Mouse (Mus musculus): ENCODE measurements at regions not wholly inside any gene's neighbourhood (a gene's known extent, or its start where the extent isn't known, plus 50 kb on each side); places are given as distances from the start of the nearest gene placed in this dataset.
"Not testable (repeated sequence)": the region's sequence is repeated elsewhere in the genome, so short reads cannot be mapped to it uniquely, and the experiment has no call there.

DNA sequence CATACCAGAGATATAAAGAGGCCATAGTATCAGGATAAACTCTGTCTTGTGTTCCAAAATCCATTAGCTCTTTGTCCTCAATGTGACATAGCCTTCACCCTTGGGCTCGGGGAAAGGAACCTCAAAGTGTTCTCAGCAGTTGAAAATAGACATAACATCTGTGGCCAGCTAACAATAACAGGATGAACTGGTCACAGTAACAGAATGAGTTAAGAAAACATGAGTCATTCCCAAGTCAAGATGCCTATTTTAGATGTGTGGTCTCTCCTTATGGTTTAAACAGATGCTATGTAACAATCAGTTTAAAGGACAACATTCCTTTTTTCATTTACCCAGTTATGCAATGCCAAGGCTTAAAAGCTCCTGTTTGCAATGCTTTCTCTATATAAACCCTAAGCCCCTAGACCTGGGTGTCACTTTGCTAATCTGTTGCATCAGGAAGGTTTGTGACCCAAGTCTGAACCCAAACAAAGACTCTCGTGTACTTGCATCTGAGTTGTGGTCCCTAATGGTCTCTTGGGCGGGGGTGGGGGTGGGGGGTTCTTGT, 920.5 kb upstream of the Dsel start:
- DNase-seq (ENCODE audit: low read depth, low spot score) = peak; percentile 28

DNA sequence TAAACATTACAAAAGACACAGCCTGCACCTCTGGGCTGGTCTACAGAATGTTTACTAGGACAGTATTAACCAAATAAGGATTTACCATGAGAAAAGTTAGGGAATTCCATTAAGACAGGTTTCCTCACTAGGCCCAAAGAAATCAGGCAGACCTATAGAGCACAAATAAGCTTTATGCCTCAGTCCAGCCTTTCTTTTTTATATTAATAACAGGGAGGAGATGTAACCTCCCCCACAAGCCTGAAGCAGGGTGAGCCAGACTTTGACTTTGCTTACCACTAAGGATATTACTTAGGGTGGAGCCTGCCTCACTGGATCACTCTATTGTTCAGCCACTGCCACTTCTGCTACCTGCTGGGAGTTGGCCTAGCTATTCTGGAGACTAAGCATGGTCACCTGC, 915.1 kb upstream of the Dsel start:
- no peak for DNase-seq (ENCODE audit: low read depth, low spot score)

DNA sequence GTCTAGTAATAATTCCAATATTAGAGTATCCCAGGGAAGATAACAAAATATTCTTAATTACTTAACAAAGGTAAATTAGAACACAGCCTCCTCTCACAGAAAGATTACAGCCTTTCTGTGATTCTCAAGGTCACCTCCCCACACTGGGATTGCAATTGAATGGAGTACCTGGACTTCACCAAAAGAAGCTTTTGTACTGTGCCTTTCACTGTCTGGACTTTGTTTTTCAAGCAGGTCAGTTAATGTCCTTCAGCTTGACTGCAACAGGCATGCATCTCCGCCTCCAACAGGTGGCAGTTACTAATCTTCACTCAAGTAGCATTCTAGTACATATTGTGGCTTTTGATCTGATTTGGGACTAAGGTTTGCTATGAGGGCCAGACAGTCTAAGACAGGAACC, 913.8 kb upstream of the Dsel start:
- DNase-seq (ENCODE audit: low read depth, low spot score) = no peak

DNA sequence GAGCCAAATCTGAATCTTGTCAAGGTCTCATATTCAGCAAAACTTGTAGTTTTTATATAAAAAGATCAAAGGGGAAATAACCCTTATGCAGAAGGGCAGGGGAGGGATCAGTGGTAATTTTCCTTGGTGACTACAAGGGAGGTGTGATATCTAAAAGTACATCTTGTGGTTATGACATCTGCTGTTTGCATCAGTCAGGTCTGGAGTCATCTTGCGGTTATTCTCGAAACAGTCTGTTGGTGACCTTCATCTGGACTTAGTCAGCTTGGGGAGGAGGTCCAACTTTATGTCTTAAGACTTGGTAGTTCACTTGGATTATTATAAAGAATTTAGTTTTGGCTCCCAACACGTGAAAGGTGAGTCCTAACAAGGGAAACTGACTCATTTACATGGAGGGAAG, 885.9 kb upstream of the Dsel start:
- not testable (repeated sequence) for DNase-seq (ENCODE audit: low read depth, low spot score)

DNA sequence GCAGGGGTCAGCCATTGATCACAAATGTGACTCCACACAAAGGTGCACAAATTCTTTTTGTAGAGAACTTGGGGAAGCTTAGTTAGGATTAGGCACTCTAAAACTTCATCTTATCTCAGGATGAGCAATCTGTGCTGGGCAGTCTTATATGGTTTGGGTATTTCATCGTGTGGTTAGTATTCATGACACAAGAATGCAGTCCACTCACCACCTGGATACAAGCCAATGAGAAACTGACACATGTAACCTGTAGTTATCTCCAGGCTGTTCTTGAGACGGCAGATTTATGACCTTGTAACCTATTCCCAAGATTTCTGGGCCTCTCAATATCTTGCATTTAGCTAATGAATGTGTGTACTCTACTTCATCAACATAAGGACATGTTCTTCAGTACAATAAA, 883.8 kb upstream of the Dsel start:
- DNase-seq (ENCODE audit: low read depth, low spot score) = no peak

DNA sequence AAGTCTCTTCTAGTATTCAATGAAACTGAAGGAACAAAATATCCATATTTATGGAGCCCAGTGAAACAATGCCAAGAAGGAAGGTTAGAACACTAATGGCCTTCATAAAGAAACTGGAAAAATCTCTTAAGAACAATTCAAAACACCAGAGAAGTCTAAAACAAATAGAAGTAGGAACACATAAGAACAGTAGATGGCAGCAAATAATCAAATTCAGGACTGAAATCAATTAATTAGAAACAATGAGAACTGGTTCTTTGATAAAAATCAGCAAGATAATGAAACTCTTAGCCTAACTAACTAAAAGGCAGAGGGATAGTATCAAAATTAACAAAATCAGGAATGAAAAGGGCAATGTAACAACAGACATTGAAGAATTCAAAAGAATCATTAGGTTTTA, 839.2 kb upstream of the Dsel start:
- DNase-seq (ENCODE audit: low read depth, low spot score) = peak; percentile 22

DNA sequence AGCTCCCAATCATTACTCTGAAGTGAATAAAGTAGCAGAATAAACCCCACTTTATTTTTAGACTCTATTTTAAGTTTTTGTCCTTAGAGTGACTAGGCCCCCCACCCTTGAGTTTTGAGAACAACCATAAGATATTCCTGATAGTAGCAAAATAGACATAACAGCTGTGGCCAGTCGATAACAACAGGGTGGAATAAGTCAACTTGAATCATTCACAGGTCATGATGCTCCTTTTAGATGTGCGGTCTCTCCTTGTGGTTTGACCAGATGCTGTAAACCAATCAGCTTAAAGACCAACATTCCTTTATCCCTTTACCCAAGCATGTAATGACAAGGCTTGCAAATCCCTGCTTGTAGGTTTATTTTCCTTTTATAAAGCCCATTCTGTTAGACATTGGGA, 794.2 kb upstream of the Dsel start:
- no peak for DNase-seq (ENCODE audit: low read depth, low spot score)

DNA sequence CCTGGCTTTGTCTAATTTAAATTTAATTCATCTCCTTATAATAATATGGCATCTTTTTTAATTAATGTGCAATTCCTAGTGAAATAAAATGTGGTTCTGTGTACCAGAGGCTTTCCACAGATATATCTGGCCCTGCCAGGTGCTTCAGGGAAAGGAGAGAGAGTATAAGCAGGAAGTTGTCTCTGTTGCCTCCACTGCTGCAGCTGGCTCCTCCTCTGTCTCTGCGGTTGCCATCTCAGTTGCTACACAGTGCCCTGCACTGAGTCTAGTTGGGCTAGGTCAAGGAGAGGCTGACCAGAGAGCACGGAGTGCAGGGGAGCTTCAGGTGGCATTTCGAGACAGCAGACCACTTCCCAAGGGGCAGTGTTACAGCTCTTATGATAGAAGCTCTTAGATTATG, 773.6 kb upstream of the Dsel start:
- DNase-seq (ENCODE audit: low read depth, low spot score) = no peak
